Mouse (Mus musculus): ENCODE data around the gene Cgnl1.

GRCm38 (mm10) chr9:71611876-71612275 lies 159.5 kb downstream of the Cgnl1 start:
- no peak for TF ChIP-seq POLR2A (IDR thresholded peaks at IDR 0.05; ENCODE audit: extremely low read depth, insufficient read depth, low read length)
- TF ChIP-seq CTCF (IDR thresholded peaks at IDR 0.05; ENCODE audit: low read depth, low read length): no peak
